Mouse (Mus musculus) effector memory CD4-positive, alpha-beta T cell, adult 5 months (primary cell): Measurements from ENCODE around the gene Gm10521. TPM values are rescaled to one million over a fixed set of nuclear protein-coding genes. Genes with fewer than 3 reads are reported as not detected.

Experiments used
- polyA plus RNA-seq: library from polyadenylated mRNA; unstranded; fragments of 100-300 nt; shearing (Covaris generic); gene quantifications from one replicate; pipeline ENCODE4 v1.2.1, GENCODE M21; 2017

Gm10521 gene
- polyA plus RNA-seq = 0.19 TPM

DNA sequence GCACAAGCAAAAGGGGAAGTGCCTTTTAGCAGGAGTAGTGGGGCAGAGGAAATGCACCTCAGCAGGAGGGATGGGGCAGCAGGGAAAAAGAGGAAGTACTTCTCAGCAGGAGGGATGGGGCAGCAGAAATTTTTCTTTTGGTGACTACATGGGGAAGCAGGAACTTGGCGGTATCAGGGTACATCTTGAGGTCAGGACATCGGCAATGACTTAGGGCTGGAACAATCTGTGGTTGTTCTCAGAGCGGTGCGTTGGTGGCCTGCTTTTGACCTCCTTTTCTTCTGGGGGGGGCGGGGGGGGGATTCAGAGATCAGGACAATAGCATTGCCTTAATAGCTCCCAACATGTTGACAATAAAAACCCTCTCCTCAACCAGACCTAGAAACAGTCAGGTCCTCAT is at the start of gene Gm10521:
TSS of gene Gm10521 (plus strand) at position 301 of the 400 bp plus-strand sequence.

DNA sequence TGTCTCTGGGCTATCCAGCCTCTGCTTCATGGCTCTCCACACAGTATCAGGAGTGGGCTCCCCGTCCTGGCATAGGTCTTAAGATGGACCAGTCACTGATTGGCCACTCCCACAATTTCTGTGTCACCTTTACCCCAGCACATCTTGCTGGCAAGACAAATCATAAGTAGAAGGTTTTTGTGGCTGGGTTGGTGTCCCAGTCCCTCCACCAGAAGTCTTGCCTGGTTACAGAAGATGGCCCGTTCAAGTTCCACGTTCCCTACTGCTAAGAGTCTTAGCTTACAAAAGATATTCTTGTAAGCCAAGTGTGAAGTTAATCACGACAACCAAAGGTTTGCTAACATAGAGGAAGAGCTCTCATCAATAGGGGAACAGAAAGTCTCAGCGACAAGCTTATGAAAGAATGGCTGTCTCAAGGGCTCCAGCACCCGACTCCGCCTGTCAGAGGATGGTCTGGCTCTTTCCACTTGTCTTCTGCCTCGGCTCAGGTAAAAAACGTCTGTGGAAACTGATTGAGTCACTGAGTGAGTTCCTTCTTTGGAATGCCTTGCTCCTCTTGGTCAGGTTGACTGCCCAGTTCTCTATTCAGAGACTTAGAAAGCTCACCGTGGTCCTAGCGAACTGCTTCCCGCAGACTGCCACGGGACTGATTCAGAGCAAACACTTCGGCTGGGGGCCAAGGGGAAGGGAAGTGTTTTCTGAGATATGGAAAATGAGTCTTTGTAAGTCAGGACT is 22.0 kb downstream of the Gm10521 start, which contains the start of gene Slamf6:
TSS of gene Slamf6 (plus strand) at position 211 of the 735 bp plus-strand sequence.

Other genes starting within 250 kb of the Gm10521 start
- 37.7 TPM for gene Slamf7, start 242.6 kb upstream of the Gm10521 start, polyA plus RNA-seq
- 119 TPM for gene Cd48, start 213.7 kb upstream of the Gm10521 start, polyA plus RNA-seq
- 74.8 TPM for gene Slamf1, start 128.5 kb upstream of the Gm10521 start, polyA plus RNA-seq
- 126 TPM for gene Cd84, start 56.0 kb upstream of the Gm10521 start, polyA plus RNA-seq
- gene Slamf6, start 21.9 kb downstream of the Gm10521 start, polyA plus RNA-seq = 455 TPM
- gene Vangl2, start 132.8 kb downstream of the Gm10521 start, polyA plus RNA-seq = 0.15 TPM
- gene Nhlh1, start 161.9 kb downstream of the Gm10521 start, polyA plus RNA-seq = not detected
- gene Copa, start 186.9 kb downstream of the Gm10521 start, polyA plus RNA-seq = 171 TPM
- 102 TPM for gene Ncstn, start 187.1 kb downstream of the Gm10521 start, polyA plus RNA-seq
- 40.3 TPM for gene Pex19, start 231.1 kb downstream of the Gm10521 start, polyA plus RNA-seq